Mouse (Mus musculus): ENCODE results near the gene Als2cl.

GRCm38 (mm10) chr9:110881953-110882352 is 2.3 kb downstream of the Als2cl start:
- TF ChIP-seq POLR2AphosphoS5 (IDR thresholded peaks at IDR 0.05; ENCODE audit: insufficient replicate concordance, low read depth, low read length) (no peak), CTCF (IDR thresholded peaks at IDR 0.05; ENCODE audit: low read depth, low read length) (no peak), GATA1 (IDR thresholded peaks at IDR 0.05; ENCODE audit: borderline replicate concordance, low read length) (no peak), TAL1 (conservative IDR thresholded peaks at IDR 0.05; ENCODE audit: low read depth, low read length) (no peak), GATA2 (IDR thresholded peaks at IDR 0.05; ENCODE audit: borderline replicate concordance, low read depth, low read length) (no peak)

Measured in G1E (cell line).